Mouse (Mus musculus): Measurements from ENCODE around the gene Acpp. TPM values are rescaled to one million over a fixed set of nuclear protein-coding genes. Genes with fewer than 3 reads are reported as not detected.
"Not testable (repeated sequence)": the region's sequence is repeated elsewhere in the genome, so short reads cannot be mapped to it uniquely, and the experiment has no call there.

Acpp gene
- 1.2 and 2.1 TPM in 2 replicates for polyA plus RNA-seq (2016; fragmentation: Nextera tagmentation; extraction: Ambion mirVana)

DNA sequence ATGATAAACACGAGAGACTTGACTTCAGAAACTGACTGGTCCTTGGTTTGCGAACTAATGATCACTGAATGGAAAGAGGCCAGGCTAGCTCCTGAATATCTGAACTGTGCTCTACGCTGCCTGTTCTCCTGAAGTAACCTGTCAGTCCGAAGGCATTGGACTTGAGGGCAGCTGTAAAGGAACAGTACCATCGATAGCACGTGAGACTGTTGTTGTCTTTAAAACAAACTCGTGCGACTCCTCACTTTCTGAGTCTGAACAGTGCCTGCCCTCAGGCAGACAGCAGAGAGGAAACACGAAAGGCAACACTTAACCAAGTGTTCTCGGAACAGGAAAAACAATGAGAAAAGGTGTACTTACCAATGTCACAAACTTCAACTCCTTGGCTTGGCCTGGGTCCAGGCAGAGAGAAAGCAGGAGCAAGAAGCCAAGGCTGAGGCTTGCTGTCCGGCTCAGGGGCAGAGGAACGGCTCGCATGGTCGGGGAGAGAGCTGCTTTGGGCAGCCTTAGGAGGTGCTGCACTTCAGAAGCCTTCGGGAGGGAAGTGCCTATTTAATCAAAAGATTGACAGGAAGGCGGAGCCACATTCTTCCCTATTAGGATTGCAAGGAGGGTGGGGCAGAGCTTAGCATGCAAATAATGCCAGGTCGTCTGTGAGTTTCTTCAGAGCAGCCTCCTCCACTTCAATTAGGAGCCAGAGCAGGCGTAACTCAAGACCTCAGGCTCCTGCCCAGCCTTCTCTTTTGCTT, at the start of gene Acpp:
TSS of gene Acpp (minus strand) at position 566 of the 749 bp plus-strand sequence.
- H3K27me3 ChIP-seq: 0 out of 2 replicates have a peak, but pooled peaks cover 3% of the 10 kb centered on the region
- H3K4me2 ChIP-seq: peak within 1 kb of the TSS; percentile 59
- no peak within 1 kb of the TSS for H3K27ac ChIP-seq
- H3K36me3 ChIP-seq: no peaks in the 10 kb centered on the region
- H3K9ac ChIP-seq (replicated peaks): peak within 1 kb of the TSS; percentile 38; the same call in 1 of the 2 replicates
- peak; percentile 37; the same call in 1 of the 2 replicates for ATAC-seq (ENCODE audit: insufficient number of reproducible peaks, insufficient read depth, low FRiP score, low TSS enrichment, low read depth)
- WGBS: 23% methylated on average over 18 of the region's 18 CpGs
- no peaks in the 10 kb centered on the region for H3K9me3 ChIP-seq
- H3K4me1 ChIP-seq (replicated peaks): 0 out of 2 replicates have a peak, but pooled peaks cover 7% of the 10 kb centered on the region
- H3K4me3 ChIP-seq (replicated peaks): peak within 1 kb of the TSS; percentile 28

DNA sequence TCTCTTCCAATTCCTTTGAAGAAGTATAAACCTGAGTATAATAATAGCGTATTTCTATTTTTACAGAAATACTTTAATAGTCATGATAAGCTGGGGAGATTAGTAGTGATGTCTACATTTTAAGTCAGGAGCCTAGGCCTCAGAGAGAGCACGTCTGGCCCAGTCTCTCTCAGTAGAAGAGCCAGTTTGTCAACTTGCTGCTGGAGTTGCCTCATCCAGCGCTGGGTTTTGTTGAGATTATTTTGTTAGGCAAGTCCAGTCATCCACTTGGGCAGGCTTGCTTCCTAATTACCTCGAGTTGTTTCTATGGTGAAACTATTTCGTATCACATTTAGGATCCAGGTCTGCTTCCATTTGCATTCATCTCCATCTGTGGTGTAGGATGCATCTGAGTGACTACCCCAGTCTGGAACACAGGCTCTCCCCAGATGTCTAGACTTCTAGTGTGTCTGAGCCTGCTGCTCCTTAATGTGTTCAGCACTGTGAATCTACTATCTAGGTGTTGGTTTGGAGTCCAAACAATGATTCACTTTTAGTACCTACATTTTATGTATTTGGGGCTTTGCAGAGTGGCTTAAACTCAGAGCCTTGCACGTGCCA, 45.1 kb upstream of the Acpp start:
- Histone ChIP-seq H3K4me2 (no peak overlapping the region), H3K4me1 (replicated peaks) (no peaks in the 10 kb centered on the region), H3K9ac (replicated peaks) (no peak overlapping the region), H3K27me3 (no peaks in the 10 kb centered on the region), H3K27ac (no peak overlapping the region), H3K4me3 (replicated peaks) (no peak overlapping the region), H3K9me3 (0 out of 2 replicates have a peak, but pooled peaks cover 2% of the 10 kb centered on the region), H3K36me3 (no peaks in the 10 kb centered on the region)
- no peak for ATAC-seq (ENCODE audit: insufficient number of reproducible peaks, insufficient read depth, low FRiP score, low TSS enrichment, low read depth)
- WGBS: 84% methylated on average over 6 of the region's 6 CpGs

DNA sequence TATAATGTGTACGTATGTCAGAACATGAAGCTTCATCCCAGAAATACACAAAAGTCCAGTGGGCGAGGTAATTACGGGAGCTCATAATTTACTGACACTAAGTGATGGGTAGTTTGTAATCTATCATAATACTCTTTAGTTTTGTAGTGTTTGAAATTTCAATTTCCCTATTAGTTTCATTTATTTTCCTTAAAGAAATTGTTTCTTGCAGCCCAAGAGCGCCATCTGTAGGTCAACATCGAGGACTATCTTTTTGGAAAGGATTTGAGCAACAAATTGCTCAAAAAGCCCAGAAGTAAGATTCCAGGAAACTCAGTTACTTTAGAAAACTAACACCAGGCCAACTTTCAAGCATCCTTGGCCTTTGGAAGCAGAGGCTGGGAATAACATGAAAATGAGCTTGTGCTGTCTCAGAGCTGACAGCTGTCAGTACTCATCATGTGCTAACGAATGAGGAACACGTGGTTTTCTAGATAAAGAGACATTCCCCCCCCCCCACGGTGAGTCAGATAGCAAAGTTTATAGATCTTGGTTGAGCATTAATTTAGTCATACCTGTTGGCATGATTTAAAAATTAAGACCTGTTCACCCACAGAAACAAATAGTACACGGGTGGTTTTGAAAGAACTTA, 42.1 kb upstream of the Acpp start:
- 63% methylated on average over 9 of the region's 9 CpGs for WGBS
- no peaks in the 10 kb centered on the region for H3K27me3 ChIP-seq
- ATAC-seq (ENCODE audit: insufficient number of reproducible peaks, insufficient read depth, low FRiP score, low TSS enrichment, low read depth): no peak
- H3K9me3 ChIP-seq: 0 out of 2 replicates have a peak, but pooled peaks cover 2% of the 10 kb centered on the region
- no peak overlapping the region for H3K9ac ChIP-seq (replicated peaks)
- no peaks in the 10 kb centered on the region for H3K36me3 ChIP-seq
- no peaks in the 10 kb centered on the region for H3K4me1 ChIP-seq (replicated peaks)
- H3K4me3 ChIP-seq (replicated peaks): no peak overlapping the region
- no peak overlapping the region for H3K4me2 ChIP-seq
- H3K27ac ChIP-seq: no peak overlapping the region

DNA sequence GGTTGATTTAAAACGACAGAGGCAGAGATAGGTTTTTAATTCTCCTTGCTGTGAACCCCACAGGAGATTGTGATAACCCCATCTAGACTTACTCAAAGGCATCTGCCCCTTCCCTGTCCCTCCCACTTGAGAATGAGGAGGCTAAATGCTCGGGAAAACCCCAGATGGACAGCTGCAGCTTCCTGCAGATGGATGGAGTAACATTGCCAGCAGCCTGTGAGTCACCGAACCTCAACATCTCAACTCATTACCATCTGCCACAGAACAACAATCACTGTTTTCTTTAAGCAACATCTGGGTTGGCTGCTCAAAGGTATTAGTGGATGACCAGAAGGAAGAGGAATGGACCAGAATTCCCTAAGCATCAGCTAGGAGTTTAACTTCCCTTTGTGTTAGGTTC, 38.0 kb upstream of the Acpp start:
- Histone ChIP-seq H3K4me1 (replicated peaks) (no peaks in the 10 kb centered on the region), H3K27me3 (no peaks in the 10 kb centered on the region), H3K4me3 (replicated peaks) (no peak overlapping the region), H3K36me3 (no peaks in the 10 kb centered on the region), H3K4me2 (no peak overlapping the region), H3K9me3 (no peaks in the 10 kb centered on the region), H3K27ac (no peak overlapping the region), H3K9ac (replicated peaks) (no peak overlapping the region)
- 57% methylated on average over 3 of the region's 3 CpGs for WGBS
- ATAC-seq (ENCODE audit: insufficient number of reproducible peaks, insufficient read depth, low FRiP score, low TSS enrichment, low read depth): no peak

DNA sequence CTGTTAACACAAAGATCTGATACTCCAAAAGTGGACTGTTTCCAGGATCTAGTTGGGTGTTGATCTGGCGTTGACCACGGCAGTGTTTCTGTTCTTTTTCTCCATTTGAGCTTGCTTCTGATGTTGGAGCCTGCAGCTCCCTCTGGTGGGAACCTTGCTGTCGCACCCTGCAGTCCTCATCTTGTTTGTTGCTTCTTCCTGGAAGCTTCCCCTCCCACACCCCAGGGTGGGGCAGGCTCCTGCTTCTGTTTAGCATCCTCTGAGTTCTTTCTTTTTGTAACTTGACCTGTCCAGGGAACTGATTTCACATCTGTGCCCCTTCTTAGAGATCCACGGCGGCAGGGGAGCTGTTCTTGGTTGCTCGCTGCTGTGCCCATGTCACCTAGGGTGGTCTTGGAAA, 35.7 kb upstream of the Acpp start:
- no peak overlapping the region for H3K4me3 ChIP-seq (replicated peaks)
- no peak for ATAC-seq (ENCODE audit: insufficient number of reproducible peaks, insufficient read depth, low FRiP score, low TSS enrichment, low read depth)
- 21% methylated on average over 6 of the region's 6 CpGs for WGBS
- no peaks in the 10 kb centered on the region for H3K27me3 ChIP-seq
- H3K9ac ChIP-seq (replicated peaks): no peak overlapping the region
- H3K27ac ChIP-seq: no peak overlapping the region
- H3K4me2 ChIP-seq: no peak overlapping the region
- H3K9me3 ChIP-seq: no peaks in the 10 kb centered on the region
- H3K4me1 ChIP-seq (replicated peaks): no peaks in the 10 kb centered on the region
- no peaks in the 10 kb centered on the region for H3K36me3 ChIP-seq

DNA sequence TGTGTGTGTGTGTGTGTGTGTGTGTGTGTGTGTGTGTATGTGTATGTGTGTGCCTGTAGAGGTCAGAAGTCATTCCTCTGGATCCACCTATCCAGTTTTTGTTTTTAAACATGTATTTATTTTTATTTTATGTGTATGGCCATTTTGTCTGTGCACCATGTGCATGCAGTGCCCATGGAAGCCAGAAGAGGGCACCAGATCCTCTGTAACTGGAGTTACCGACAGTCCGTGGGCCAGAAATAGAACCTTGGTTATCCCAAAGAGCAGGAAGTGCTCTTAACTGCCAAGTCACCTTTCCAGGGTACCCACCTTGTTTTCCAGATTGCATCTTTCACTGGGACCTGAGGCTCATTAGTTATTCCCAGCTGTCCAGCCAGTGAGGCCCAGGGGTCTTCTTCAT, 29.4 kb upstream of the Acpp start:
- Histone ChIP-seq H3K27me3 (no peaks in the 10 kb centered on the region), H3K9ac (replicated peaks) (no peak overlapping the region), H3K4me1 (replicated peaks) (no peaks in the 10 kb centered on the region), H3K4me2 (no peak overlapping the region), H3K4me3 (replicated peaks) (no peak overlapping the region), H3K27ac (no peak overlapping the region), H3K9me3 (peaks cover 8% of the 10 kb centered on the region), H3K36me3 (no peaks in the 10 kb centered on the region)
- no peak for ATAC-seq (ENCODE audit: insufficient number of reproducible peaks, insufficient read depth, low FRiP score, low TSS enrichment, low read depth)
- WGBS: 74% methylated on average over 2 of the region's 2 CpGs

DNA sequence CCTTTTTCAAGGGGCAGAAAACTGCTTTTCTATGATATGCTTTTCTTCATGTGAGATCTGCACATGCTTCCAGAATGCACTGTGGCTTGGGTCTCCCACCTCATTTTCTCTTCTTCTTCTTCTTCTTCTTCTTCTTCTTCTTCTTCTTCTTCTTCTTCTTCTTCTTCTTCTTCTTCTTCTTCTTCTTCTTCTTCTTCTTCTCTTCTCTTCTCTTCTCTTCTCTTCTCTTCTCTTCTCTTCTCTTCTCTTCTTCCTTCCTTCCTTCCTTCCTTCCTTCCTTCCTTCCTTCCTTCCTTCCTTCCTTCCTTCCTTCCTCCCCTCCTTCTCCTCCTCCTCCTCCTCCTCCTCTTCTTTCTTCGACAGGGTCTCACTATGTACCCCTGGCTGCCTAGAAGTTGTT, 24.4 kb upstream of the Acpp start:
- not testable (repeated sequence) for H3K9me3 ChIP-seq; H3K36me3 ChIP-seq; H3K27me3 ChIP-seq; ATAC-seq (ENCODE audit: insufficient number of reproducible peaks, insufficient read depth, low FRiP score, low TSS enrichment, low read depth); H3K4me2 ChIP-seq; H3K27ac ChIP-seq; H3K4me1 ChIP-seq (replicated peaks); H3K4me3 ChIP-seq (replicated peaks); H3K9ac ChIP-seq (replicated peaks)
- WGBS: 85% methylated on average over 1 of the region's 1 CpGs

DNA sequence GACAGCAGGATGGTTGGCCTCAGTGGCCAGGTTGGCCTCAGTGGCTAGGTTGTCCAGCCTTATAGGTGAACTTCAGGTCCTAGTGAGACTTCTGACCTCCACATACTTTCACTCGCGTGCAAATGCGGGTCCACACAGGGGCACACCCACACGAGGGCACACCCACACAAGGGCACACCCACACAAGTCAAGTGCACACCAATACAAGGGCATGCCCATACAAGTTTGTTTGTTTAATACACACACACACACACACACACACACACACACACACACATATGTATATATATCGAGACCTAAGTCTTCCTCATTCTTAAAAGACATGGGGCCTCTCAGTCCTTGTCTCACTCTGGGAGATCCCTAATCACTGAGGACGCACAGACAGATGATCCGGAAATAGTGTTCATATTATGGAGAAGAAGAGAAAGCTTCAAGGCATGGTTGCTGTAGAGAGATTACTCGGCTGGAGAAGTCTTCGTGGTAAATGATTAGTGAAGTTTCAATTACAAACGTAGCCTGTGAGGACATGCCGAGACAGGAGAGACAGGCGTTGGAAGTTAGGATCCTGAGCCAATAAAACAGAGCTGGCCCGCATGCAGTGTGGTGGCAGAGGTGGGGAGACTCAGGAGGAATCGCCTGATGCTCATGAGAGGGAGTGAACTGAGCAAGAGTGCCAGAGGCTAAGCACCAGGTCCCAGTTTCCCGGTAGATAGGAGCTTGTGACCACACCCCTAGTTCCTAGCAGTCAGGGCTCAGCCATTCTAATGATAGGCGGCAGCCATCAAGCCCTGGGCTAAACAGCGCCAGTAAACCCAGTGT, 23.7 kb upstream of the Acpp start:
- Histone ChIP-seq H3K4me3 (replicated peaks) (no peak overlapping the region), H3K27me3 (no peaks in the 10 kb centered on the region), H3K9ac (replicated peaks) (no peak overlapping the region), H3K27ac (no peak overlapping the region), H3K36me3 (no peaks in the 10 kb centered on the region), H3K4me1 (replicated peaks) (no peaks in the 10 kb centered on the region), H3K4me2 (no peak overlapping the region), H3K9me3 (peaks cover 8% of the 10 kb centered on the region)
- WGBS: 69% methylated on average over 17 of the region's 17 CpGs
- no peak for ATAC-seq (ENCODE audit: insufficient number of reproducible peaks, insufficient read depth, low FRiP score, low TSS enrichment, low read depth)

DNA sequence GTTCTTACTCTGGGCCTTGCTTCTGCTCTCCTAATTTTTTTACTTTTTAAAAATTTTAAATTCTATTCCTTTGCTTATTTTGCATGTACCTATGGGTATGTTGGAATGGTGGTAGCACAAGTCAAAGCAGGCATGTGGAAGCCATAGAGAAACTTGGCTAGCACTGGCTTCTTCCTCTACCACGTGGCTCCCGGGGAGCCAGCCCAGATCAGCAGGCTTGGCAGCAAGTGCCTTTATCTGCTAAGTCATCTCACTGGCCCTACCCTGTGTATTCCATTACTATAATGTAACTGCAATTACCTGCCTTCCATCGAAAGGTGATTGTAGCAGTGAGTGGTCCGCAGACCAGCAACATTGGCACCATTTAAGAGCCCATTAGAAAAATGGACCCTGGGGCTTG, 22.8 kb upstream of the Acpp start:
- Histone ChIP-seq H3K36me3 (no peaks in the 10 kb centered on the region), H3K4me2 (no peak overlapping the region), H3K9ac (replicated peaks) (no peak overlapping the region), H3K9me3 (peaks cover 8% of the 10 kb centered on the region), H3K27ac (no peak overlapping the region), H3K4me1 (replicated peaks) (no peaks in the 10 kb centered on the region), H3K27me3 (no peaks in the 10 kb centered on the region), H3K4me3 (replicated peaks) (no peak overlapping the region)
- no peak for ATAC-seq (ENCODE audit: insufficient number of reproducible peaks, insufficient read depth, low FRiP score, low TSS enrichment, low read depth)
- 92% methylated on average over 4 of the region's 4 CpGs for WGBS

DNA sequence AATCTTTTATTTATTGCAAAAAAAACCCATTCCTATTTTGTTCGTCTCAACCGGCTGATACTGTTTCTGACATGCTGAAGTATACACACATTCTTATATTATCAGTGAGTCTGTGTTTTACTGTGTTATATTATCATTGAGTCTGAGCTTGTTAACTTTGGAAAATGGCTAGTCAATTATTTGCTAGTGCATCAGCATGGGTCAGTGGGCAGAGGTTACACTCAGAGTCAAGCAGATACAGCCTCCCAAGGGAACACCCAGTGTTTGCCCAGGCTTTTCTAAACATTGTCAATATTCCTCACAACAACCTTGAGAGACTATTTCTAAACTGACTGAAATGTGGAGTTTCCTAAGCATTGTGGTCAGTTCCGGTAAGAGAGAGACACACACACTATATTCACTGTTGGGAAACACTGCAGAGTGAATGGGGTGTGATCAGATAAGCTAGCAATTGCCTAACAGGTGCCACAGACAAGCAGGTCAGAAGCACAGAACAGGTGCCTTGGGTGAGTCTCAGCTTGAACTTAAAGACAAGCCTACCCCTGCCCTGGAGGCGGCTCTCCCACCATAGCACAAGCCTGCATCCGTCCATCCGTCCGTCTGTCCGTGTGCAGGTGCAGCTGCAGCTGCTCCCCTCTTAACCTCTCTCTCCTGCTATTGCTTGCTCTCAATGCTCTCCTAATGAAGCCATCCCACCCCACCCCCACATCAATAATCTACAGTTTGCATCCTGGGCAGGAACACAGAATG, 18.1 kb upstream of the Acpp start:
- H3K9ac ChIP-seq (replicated peaks): no peak overlapping the region
- no peak overlapping the region for H3K4me3 ChIP-seq (replicated peaks)
- ATAC-seq (ENCODE audit: insufficient number of reproducible peaks, insufficient read depth, low FRiP score, low TSS enrichment, low read depth): no peak
- H3K27me3 ChIP-seq: no peaks in the 10 kb centered on the region
- no peak overlapping the region for H3K4me2 ChIP-seq
- H3K4me1 ChIP-seq (replicated peaks): no peaks in the 10 kb centered on the region
- H3K9me3 ChIP-seq: no peaks in the 10 kb centered on the region
- 72% methylated on average over 8 of the region's 8 CpGs for WGBS
- no peaks in the 10 kb centered on the region for H3K36me3 ChIP-seq
- no peak overlapping the region for H3K27ac ChIP-seq
